Mouse (Mus musculus) kidney, adult 9 months (tissue): Measurements from ENCODE around the gene Gabbr1.
A peak's percentile ranks its signal among the peaks of the same experiment; 100 is the strongest.

Experiments used
- DNase-seq: peaks from one replicate; pipeline ENCODE4 v3.0.0; 2022

Gene Gabbr1

DNA sequence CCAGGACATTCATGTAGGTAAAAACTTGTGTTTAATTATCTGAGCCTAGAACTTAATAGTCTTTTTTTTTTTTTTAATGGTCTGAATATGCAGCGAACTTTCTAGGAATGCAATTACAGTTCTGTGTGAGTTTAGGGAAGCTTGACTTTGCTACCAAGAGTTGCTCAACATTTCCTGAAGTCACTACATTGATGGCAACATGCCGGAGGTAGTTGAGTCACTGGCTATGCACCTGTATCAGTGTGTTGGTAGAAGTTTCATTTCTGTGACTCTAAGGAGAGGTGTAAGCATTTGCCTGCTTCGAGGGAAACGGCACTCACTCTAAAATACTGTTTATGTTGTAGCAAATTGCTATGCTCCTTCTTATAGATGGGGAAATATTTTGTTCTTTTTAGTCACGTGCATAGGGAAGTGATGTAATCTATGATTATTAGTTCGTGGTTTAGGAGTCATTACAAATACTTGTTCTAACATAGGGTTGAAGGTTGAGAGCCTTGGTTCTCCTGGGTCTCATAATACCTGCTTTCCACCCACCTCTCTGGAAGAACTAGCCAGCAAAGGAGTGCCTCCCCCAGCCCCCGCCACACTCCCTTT lies 1.0 kb upstream of the Gabbr1 start:
- DNase-seq, result no peak

DNA sequence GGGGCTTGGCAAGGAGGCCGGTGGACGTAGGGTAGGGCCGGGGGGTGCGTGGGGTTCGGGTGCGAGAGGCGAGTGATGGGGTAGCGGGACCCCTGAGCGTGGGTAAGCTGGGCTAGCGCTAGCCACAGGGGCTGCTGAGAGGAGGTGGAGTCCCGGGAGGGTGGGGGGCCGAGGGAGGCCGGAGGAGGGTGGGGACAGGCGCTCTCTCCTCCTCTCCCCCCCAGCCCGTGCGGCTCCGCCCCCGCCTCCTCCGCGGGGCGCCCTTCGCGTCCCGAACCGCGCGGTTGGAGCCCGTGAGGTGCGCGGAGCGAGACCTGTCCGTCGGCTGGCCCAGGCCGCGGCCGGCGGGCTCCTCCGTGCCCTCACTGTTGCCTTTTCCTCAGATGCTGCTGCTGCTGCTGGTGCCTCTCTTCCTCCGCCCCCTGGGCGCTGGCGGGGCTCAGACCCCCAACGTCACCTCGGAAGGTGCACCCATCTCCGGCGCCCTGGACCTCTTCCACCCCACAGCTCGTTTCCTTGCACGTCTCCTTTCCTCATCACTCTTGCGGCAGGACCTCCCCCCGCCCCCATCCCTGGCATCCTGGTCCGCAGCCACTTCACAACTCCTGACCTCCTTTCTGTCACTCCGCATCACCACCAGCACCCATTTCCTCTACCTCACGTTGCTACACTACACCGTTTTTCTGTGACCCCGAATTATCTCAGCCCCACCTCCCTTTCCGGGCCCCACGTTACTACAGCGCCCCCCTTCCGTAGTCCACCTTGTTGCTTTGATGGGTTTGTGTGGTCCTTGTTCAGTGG lies 746 bp downstream of the Gabbr1 start:
- peak; percentile 31 for DNase-seq

DNA sequence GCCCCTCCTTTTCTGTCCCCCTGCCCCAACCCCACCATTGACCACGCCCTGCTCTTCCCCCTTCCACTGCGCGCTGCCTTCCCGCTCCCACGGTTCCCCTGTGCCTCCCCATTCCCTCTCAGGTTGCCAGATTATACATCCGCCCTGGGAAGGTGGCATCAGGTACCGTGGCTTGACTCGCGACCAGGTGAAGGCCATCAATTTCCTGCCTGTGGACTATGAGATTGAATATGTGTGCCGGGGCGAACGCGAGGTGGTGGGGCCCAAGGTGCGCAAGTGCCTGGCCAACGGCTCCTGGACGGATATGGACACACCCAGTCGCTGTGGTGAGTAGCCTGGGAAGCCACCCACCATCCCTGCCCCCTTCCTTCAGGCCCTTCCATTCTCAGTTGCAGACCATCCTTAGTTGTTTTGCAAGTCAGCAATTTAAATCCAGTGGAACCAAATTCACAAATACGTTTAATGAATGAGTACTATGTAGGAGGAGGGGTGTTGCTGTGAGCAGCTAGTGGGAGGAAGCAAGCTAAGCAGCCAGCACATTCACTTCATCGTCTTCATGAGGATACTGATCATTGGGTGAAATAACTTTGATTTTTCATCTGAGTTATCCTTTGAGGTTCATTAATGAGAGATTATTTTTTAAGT lies 1.7 kb downstream of the Gabbr1 start:
- DNase-seq, result no peak

DNA sequence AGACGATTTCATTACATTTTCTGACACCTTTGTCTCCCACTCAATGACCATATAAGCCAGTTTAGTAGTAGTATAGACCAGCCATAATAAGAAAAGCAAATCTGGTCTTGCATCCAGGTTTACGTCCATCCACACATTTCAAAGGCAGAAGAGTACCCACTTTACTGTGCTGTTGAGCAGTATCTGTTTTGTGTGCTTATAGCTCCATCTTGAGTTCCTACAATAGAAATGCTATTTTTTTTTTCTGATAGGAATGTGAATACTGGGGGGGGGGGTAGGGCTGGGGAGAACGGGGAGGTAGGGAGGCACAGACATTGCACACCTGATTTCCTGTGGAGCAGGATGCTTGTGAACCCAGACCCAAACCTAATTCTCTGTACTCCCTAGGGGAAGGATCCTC lies 2.2 kb downstream of the Gabbr1 start:
- DNase-seq, result no peak

DNA sequence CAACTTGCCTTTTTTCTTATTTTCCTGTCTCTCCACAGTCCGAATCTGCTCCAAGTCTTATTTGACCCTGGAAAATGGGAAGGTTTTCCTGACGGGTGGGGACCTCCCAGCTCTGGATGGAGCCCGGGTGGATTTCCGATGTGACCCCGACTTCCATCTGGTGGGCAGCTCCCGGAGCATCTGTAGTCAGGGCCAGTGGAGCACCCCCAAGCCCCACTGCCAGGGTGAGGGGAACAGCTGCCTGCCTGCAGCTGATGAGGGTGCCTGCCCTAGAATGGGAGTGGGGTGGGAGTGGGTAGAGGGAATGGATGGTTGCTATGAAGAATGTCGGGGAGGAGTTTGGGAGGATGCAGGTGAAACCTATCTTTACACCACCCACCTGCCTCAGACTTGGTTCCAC lies 2.6 kb downstream of the Gabbr1 start:
- DNase-seq, result no peak

DNA sequence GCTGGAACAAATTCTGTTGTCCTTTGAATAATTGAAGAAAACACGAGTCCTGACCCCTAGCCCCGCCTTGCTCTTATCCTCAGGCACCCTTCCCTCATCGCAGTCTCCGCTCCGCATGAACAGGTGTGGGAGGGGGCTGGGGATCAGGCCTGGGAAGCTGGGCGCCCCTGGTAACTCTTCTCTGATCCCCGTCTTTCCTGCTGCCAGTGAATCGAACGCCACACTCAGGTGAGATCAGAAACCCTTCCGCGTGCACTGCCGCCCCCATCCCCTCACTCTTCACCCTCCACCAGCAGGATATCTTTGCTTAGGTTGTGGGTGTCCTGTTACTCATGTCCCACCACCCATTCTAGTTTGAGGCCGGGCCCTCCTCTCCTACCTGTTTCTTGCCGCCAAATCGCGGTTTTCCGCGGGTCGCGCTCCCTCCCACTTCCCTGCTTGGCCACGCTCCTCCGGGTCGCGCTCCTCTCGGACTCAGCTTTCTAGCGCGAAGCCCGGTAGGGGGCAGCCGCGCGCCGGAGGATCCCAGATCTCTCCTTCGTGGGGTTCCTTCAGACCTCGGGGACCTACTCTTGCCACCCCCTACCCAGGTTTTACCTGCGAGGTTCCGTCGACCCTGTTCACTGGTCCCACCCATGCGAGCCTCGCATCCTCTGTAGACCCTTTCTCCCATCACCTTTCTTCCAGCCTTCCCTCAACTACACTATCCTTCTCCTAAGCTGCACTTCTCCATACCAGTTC lies 4.0 kb downstream of the Gabbr1 start:
- DNase-seq, result peak; percentile 53

DNA sequence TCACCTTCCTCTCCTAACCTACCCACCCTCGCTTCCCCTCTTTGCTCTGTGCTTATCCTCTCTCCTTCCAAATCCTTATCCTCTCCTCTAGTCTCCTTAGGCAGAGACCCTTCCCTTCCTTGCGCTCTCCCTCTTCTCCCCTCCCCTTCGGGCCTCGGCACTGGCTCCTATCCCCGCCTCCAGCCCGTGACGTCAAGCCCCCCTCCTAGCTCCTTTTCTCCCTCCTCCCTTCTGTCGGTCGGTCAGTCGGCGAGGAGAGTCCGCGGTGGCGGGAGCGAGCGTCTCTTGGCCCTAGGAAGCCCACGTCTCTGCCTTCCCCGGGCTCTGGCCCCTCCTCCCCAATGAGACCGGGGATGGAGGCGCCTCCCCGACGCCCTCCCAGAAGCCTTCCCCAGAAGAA lies 4.6 kb downstream of the Gabbr1 start:
- DNase-seq, result peak; percentile 67

DNA sequence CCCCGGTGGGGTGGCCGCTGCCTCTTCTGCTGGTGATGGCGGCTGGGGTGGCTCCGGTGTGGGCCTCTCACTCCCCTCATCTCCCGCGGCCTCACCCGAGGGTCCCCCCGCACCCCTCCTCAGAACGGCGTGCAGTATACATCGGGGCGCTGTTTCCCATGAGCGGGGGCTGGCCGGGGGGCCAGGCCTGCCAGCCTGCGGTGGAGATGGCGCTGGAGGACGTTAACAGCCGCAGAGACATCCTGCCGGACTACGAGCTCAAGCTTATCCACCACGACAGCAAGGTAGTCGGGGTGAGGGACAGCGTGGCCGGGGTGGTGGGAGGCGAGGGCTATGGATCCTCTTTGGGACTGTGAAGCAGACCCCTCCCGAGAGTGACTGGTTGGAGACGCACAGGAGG lies 5.1 kb downstream of the Gabbr1 start:
- DNase-seq, result no peak

DNA sequence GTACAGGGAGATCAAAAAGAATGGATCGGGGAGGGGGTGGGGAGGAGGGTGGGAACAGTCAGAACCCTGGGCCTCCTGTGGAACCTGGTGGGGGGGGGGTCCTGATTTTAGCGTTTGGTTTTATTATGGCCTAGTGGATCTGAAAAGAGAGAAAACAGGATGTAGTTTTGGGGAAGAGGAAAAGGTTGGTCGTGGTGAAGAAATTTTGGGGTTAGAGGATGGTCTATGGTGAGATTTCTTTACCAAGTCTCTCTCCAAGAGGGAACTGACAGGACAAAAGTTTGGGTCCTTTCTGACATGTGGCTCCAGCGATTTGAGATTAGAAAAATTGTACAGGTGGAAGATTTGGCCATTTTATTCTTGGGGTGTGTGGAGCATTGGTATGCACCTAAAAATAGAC lies 6.0 kb downstream of the Gabbr1 start:
- no peak for DNase-seq

DNA sequence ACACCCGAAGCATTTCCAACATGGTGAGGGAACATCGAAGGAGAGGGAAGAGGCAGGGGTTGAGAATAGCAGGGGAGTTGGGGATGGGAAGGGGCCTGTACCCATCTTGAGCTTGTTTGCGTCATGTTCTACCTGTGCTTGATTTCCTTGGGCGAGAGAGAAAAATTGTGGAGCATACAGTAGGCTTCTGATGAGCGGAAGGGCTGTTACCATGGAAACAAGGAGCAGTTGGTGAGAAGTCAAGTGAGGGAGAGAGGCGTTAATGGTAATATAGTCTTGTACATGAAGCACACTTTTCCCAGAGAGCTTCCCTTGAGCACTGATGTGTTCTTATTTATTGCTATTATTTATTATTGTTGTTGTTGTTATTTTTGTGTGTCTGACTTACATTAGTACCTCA lies 11.2 kb downstream of the Gabbr1 start:
- no peak for DNase-seq

DNA sequence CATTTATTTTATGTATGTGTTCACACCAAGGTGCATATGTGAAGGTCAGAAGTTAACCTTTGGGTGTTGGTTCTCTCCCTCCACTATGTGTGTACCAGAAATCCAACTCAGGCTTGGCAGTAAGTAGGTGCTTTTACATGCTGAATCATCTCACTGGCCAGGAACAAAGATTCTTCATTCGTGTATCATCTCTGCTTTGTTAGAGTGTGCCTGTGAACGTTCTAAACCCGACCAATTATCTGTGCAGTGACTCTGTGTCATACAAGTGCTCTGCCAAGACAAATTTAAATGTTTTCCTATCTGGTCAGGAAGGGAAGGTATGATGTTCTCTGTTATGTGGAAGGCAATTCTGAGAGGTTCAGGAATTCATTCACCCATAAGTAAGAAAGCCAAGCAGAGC lies 15.7 kb downstream of the Gabbr1 start:
- DNase-seq, result no peak

DNA sequence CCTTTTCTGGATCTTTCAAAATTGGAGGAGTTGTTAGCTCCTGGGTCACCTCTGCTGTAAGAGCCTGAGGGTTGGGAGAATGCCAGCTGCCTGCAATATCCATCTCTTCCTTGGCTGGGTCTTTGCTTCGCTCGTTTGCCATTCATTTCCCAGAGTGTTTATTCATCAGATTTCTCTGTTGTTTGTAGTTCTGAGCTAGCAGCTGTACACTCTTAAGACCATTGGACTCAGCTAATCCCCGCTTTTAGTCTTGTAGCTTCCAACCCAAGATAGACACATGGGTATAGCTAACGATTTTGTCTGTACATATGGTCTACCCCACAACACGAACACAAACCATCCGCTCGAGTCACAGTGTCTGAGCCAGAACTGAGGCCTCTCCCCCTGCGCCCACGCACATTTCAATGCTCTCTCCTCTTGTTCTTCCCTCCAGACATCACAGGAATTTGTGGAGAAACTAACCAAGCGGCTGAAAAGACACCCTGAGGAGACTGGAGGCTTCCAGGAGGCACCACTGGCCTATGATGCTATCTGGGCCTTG lies 16.4 kb downstream of the Gabbr1 start:
- DNase-seq, result no peak

DNA sequence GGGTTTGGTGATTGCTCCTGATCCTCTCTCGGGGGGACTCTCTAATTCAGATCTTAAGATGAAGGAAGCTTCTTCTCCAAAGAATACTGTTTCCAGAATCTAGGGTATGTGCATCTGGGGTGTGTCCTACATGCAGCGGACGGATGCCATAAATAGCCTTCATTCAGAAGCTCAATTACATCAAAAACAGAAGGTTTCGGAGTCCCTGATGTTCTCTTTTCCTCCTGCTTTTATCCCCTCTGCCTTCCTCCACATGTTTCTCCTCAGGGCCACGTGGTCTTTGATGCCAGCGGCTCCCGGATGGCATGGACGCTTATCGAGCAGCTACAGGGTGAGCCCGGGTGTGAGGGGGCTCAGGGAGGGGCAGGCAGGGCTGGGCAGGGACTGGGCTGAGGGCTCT lies 17.3 kb downstream of the Gabbr1 start:
- no peak for DNase-seq

DNA sequence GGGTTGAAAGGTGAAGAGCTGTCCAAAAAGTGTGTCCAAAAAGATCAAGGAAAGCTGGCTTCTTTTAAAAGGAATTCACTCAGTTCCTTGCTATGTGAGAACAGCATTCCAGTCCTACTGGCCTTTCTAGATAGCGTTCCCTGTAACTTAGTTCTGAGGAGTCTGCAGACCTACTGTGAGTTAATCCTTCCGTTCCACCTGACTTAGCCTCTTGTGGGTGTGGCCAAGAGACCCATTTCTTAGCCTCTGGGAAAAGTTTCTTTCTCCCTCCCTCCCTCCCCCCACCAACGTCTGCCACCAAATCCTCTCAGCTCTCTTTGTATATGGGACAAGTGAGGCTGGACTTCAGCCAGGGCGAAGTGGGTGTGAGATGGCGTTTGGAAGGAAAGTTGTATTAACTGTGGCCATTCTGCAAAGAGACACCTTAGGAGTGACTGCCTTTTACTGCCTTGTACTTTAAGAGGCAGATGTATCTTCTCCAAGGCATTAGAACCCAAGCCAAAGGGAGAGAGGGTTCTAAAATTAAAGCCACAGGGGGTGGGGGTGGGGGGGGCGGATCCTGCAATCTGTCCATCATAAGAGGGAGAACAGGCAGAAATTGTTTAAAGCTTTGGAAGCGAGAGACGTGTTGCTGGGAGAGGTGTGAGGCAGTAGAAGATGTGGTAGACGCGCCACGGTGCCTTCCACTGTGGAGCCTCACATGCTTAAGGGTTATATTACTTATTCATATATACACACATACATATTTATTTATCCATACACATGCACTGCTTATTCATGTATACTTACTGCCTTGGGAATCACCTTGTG lies 18.1 kb downstream of the Gabbr1 start:
- DNase-seq, result no peak

DNA sequence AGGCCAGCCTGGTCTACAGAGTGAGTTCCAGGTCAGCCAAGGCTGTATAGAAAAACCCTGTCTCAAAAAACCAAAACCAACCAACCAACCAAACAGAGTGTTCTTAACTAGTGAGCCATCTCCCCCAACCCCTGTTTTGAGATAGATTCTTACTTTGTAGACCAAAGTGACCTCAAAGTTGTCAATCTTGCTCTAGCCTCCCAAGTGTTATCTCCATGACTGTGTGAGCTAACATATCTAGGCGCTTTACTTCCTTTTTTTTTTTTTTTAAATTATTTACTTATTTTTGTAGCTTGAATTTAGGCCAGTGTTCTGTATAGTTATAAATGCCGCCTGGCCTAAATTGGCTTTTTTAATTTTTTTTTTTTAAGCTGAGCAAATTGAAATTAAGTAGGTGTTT lies 20.2 kb downstream of the Gabbr1 start:
- DNase-seq, result no peak

DNA sequence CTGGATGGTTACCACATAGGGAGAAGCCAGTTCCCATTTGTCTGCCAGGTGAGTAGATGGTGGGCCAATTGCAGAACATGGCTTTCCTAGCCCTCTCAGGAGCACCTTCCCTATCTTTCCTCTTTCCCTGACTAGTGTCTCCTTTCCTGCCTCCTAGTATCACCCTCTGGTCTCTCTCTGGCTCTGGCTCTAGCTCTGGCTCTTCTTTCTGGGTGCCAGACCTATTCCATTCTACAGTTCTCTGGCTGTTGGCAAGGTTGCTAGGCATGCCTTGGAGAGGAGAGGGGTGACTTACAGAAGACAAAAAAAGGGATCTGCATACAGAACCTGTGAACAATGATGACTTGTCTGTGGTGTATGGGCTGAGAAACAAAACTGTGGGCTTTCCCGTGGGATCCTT lies 22.1 kb downstream of the Gabbr1 start:
- no peak for DNase-seq

DNA sequence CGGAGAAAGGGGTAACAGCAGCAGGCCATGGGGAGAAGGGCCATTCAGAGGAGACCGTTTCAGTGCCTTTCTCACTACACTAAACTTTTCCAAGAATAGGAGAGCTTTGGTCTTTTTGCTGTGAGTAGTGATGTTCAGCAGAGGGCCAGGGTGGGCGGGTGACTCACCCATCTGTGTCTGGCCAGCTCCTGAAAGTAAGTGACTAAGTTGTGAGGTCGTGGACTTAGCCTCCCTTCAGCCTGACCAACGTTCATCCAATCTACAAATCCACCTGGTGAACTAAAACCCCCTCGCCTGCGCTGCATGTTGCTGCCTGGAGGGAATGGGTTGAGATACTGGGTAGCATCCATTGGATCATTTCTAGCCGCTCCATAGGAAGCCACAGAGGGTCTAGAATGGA lies 24.4 kb downstream of the Gabbr1 start:
- no peak for DNase-seq

DNA sequence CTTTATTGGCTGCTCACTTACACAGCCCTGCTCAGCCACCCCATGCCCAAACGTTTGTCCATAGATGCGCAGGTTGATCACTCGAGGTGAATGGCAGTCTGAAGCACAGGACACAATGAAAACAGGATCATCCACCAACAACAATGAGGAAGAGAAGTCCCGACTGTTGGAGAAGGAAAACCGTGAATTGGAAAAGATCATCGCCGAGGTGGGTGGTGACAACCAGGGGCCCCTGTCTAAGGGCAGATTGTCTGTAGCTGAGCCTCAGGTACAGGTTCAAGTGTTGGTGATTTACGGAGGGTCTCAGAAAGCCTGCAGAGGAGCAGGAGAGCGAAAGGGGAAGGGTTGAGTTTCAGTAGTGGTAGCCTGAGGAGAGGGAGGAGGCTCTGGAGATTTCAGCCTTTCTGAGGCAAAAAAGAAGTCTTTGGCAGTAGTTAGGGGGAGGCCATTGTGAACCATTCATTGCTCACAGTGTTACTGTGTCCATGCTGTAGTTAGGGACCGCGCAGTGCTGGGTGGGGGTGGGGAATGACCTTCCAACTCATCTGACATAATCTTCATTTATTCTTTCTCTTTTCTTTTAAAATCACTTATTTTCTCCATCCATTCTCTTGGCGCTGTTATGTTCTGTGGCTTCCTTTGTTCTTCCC lies 26.4 kb downstream of the Gabbr1 start:
- no peak for DNase-seq

DNA sequence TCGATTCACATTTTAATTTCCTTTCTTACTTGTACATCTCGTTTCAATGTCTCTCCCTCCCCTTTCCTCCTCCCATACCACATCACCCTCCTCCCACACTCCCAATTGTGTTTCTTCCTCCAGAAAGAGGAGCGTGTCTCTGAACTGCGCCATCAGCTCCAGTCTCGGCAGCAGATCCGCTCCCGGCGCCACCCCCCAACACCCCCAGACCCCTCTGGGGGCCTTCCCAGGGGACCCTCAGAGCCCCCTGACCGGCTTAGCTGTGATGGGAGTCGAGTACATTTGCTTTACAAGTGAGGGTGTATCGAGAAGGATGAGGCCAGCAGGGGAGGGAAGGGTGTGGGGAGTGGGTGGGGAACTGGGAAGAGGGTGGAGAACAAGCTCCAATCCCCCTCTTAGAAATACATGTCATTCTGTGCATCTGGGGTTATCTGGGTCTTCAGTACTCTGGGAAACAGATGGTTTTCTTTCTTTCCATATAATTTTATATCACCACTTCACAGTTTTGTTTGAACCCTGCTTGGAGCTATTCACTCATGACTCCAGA lies 27.0 kb downstream of the Gabbr1 start:
- DNase-seq, result no peak

DNA sequence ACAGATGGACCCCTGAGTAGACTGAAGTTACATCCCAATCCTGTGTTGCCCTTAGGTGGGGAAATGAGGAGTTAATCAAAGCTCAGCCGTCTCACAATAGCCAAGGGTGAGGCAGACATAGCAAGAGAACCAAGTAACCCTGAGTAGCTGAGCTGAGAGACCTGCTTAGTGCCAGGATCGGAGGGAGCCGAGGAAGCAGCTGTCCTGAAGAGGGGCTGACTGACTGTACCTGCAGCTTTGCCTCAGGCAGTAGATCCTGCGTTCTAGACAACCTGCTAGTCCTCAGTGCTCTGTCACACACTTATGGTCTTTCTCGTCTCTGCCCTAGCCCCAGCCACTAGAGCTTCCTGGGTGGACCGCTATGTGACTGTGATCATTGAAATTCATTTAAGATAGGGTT lies 29.4 kb downstream of the Gabbr1 start:
- no peak for DNase-seq

DNA sequence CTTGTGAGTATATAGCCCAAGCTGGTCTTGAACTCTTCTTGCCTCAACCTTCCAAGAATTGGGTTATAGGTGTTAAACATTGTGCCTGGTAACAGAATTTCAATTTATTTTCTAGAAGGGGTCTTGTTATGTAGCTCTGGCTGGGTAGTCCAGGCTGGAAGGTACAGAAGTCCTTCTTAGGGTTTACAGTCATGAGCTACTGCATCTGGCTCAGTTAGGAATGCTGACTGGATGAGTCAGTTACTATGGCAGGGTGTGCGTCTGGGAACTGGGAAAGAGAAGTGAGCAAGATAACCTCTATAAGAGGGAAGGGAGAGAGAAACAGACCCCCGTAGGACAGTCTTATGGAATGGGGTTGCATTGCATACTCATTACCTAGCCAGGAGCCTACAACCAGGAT lies 30.0 kb downstream of the Gabbr1 start:
- no peak for DNase-seq

DNA sequence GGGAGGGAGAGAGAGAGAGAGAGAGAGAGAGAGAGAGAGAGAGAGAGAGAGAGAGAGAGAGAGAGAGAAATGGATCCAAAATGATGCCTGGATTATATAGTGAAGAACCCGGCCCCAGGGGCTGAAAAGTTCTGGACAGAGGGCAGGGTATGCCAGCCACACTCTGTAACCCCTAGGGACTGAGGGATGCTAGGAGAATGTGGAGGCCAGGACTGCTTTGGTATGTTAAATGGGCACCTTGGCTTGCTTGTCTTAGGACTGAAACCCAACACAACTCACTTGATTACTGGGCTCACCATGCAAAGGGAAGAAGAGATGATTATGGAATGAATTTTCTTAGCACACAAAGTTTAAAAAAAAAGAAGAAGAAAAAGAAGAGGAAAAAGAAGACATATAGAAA lies 32.4 kb downstream of the Gabbr1 start:
- DNase-seq, result no peak
